Mouse (Mus musculus) neural tube, embryonic 15.5 days (tissue): Measurements from ENCODE around the gene Asf1a. TPM values are rescaled to one million over a fixed set of nuclear protein-coding genes. Genes with fewer than 3 reads are reported as not detected.

ENCODE experiments used
- ATAC-seq: fragments of 200-750 bp; cut with Nextera tagmentation; 2 replicates; pipeline ENCODE4 v1.8.0; 2017; ENCODE audit warnings: mild to moderate bottlenecking, moderate TSS enrichment, moderate library complexity; ENCODE audit not compliant: low FRiP score
- H3K27ac ChIP-seq: fragments of 300-500 bp; sonication (generic); replicated peaks from 2 replicates; pipeline ENCODE4 v1.5.1; 2015; ENCODE audit warnings: mild to moderate bottlenecking, inconsistent platforms
- H3K27me3 ChIP-seq: fragments of 300-500 bp; sonication (generic); replicated peaks from 2 replicates; pipeline ENCODE4 v1.6.1; 2015; ENCODE audit warnings: inconsistent platforms
- H3K36me3 ChIP-seq: fragments of 300-500 bp; sonication (generic); 2 replicates; pipeline ENCODE4 v1.6.1; 2015; ENCODE audit warnings: inconsistent platforms
- H3K4me1 ChIP-seq: fragments of 300-500 bp; sonication (generic); 2 replicates; pipeline ENCODE4 v1.6.1; 2015; ENCODE audit warnings: inconsistent platforms
- H3K4me2 ChIP-seq: fragments of 300-500 bp; sonication (generic); 2 replicates; pipeline ENCODE4 v1.6.1; 2015; ENCODE audit warnings: inconsistent platforms, mild to moderate bottlenecking, moderate library complexity
- H3K4me3 ChIP-seq: fragments of 300-500 bp; sonication (generic); replicated peaks from 2 replicates; pipeline ENCODE4 v1.5.1; 2015; ENCODE audit warnings: mild to moderate bottlenecking, inconsistent platforms
- H3K9ac ChIP-seq: fragments of 300-500 bp; sonication (generic); replicated peaks from 2 replicates; pipeline ENCODE4 v1.6.1; 2015; ENCODE audit warnings: mild to moderate bottlenecking, inconsistent platforms
- H3K9me3 ChIP-seq: fragments of 300-500 bp; sonication (generic); replicated peaks from 2 replicates; pipeline ENCODE4 v1.6.1; 2016; ENCODE audit warnings: inconsistent platforms
- WGBS: fragments of 180-500 bp; shearing (Covaris S2); methylation state at CpG from one replicate; pipeline ENCODE4 v1.1.7; 2015; ENCODE audit warnings: mixed read lengths; 5-methylcytosine and 5-hydroxymethylcytosine counted together
- polyA plus RNA-seq: library from polyadenylated mRNA; unstranded; fragments of >200 nt; fragmentation: Nextera tagmentation; extraction: Ambion mirVana; gene quantifications from 2 replicates; pipeline ENCODE4 v1.2.1, GENCODE M21; 2015

The Asf1a gene
- polyA plus RNA-seq: 58.6 and 68.7 TPM in 2 replicates

DNA sequence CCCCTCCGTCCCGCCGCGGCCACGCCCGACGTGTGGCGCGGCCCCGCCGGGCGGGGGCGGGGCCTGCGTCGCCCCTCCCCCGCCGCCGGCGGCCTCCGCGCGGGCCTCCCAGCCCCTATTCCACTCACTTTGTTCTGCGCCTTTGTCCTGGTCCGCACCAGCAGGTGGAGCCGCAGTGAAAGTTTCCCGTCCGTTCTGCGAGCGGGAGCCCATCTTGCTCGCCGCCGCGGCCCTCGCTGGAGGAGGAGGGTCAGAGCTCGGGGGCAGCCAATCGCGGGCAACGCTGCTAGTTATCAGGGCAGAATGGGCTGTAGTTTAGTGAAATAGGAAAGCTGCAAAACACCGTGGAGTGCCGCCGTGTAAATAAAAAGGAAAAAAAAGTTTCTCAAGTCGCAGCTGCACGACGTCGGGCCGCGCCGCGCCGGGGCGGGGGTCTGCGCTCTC lies at the start of gene Asf1a:
Gene Asf1a, plus strand, starts transcription at position 81 of the 444 bp plus-strand sequence.
- no peaks in the 10 kb centered on the region for H3K36me3 ChIP-seq
- H3K4me3 ChIP-seq: peak within 1 kb of the TSS; percentile 78
- peak within 1 kb of the TSS; percentile 99 for H3K27ac ChIP-seq
- H3K9me3 ChIP-seq: no peaks in the 10 kb centered on the region
- WGBS: under 1% methylated on average over 48 of the region's 52 CpGs
- peak; percentile 98 for ATAC-seq
- peak within 1 kb of the TSS; percentile 76 for H3K9ac ChIP-seq
- no peaks in the 10 kb centered on the region for H3K27me3 ChIP-seq
- peaks cover 37% of the 10 kb centered on the region for H3K4me1 ChIP-seq
- H3K4me2 ChIP-seq: peak within 1 kb of the TSS; percentile 65

GRCm38 (mm10) chr10:53562001-53562400 lies 34.6 kb upstream of the Asf1a start:
- H3K36me3 ChIP-seq: no peaks in the 10 kb centered on the region
- no peaks in the 10 kb centered on the region for H3K27me3 ChIP-seq
- no peak for ATAC-seq
- no peak overlapping the region for H3K4me2 ChIP-seq
- no peaks in the 10 kb centered on the region for H3K9me3 ChIP-seq
- no peak overlapping the region for H3K27ac ChIP-seq
- H3K4me1 ChIP-seq: no peaks in the 10 kb centered on the region
- no peak overlapping the region for H3K4me3 ChIP-seq
- WGBS: 95% methylated on average over 5 of the region's 5 CpGs
- no peak overlapping the region for H3K9ac ChIP-seq

DNA sequence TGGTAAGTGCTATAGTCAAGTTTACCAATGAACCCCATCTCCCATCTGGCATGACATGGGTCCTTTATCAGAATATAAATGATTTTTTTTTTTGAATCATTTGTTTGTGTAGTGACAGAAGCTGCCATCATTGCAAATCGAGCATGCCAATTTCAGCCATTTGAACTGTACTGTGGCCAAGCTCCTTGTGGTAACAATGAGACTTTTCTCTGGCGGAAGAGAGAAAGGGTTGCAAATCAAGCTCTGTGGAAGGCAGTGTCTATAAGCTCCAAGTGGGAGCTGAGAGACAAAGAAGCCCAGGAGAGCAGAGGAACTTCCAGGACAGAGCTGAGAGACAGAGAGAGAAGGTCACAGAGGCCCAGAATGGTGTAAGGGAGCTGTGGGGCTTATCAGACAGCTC lies 31.0 kb upstream of the Asf1a start:
- Histone ChIP-seq H3K27ac (no peak overlapping the region), H3K4me2 (no peak overlapping the region), H3K36me3 (no peaks in the 10 kb centered on the region), H3K9me3 (no peaks in the 10 kb centered on the region), H3K9ac (no peak overlapping the region), H3K4me1 (no peaks in the 10 kb centered on the region), H3K4me3 (no peak overlapping the region), H3K27me3 (no peaks in the 10 kb centered on the region)
- WGBS: 63% methylated on average over 2 of the region's 2 CpGs
- no peak for ATAC-seq

GRCm38 (mm10) chr10:53568531-53568930 lies 28.0 kb upstream of the Asf1a start:
- H3K27ac ChIP-seq: no peak overlapping the region
- H3K4me2 ChIP-seq: no peak overlapping the region
- no peak overlapping the region for H3K4me3 ChIP-seq
- no peaks in the 10 kb centered on the region for H3K27me3 ChIP-seq
- H3K9ac ChIP-seq: no peak overlapping the region
- H3K4me1 ChIP-seq: no peaks in the 10 kb centered on the region
- H3K9me3 ChIP-seq: no peaks in the 10 kb centered on the region
- ATAC-seq: no peak
- H3K36me3 ChIP-seq: no peaks in the 10 kb centered on the region

DNA sequence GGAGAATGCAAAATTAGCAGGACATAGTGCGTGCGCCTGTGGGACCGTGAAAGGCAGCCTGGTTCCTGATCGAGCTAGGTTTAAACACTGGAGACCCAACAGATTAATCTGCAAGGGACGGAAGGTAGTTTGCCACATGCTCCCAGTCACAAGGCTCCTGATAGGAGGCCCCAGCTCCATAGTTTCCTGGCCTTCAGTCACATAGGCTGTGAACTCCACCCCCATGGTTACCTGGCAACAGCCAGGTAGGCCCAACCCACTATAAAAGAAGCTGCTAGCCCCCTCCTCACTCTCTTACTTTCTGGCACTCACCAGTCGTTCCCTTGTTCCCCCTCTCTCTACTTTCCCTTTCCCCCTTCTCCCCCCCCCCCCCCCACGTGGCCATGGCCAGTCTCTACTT lies 16.4 kb upstream of the Asf1a start:
- H3K4me2 ChIP-seq: peak overlapping the region; percentile 62
- H3K36me3 ChIP-seq: no peaks in the 10 kb centered on the region
- H3K9ac ChIP-seq: no peak overlapping the region
- WGBS: 48% methylated on average over 7 of the region's 7 CpGs
- H3K4me3 ChIP-seq: 0 out of 2 replicates have a peak overlapping the region, but pooled peaks have one; percentile 31
- H3K4me1 ChIP-seq: 0 out of 2 replicates have a peak, but pooled peaks cover 10% of the 10 kb centered on the region
- no peaks in the 10 kb centered on the region for H3K27me3 ChIP-seq
- ATAC-seq: peak; percentile 38; the same call in 1 of the 2 replicates
- no peak overlapping the region for H3K27ac ChIP-seq
- no peaks in the 10 kb centered on the region for H3K9me3 ChIP-seq

GRCm38 (mm10) chr10:53580621-53581081 lies 15.9 kb upstream of the Asf1a start:
- Histone ChIP-seq H3K4me3 (peak overlapping the region; percentile 31), H3K27me3 (no peaks in the 10 kb centered on the region), H3K4me1 (0 out of 2 replicates have a peak, but pooled peaks cover 10% of the 10 kb centered on the region), H3K9ac (peak overlapping the region; percentile 37; the same call in 1 of the 2 replicates), H3K9me3 (no peaks in the 10 kb centered on the region), H3K27ac (peak overlapping the region; percentile 37; the same call in 1 of the 2 replicates), H3K36me3 (no peaks in the 10 kb centered on the region), H3K4me2 (peak overlapping the region; percentile 62)
- ATAC-seq: peak; percentile 84
- 30% methylated on average over 13 of the region's 14 CpGs for WGBS

GRCm38 (mm10) chr10:53581087-53581486 lies 15.5 kb upstream of the Asf1a start:
- peak; percentile 40; the same call in 1 of the 2 replicates for ATAC-seq
- Histone ChIP-seq H3K4me3 (peak overlapping the region; percentile 31), H3K9me3 (no peaks in the 10 kb centered on the region), H3K4me2 (peak overlapping the region; percentile 62), H3K4me1 (0 out of 2 replicates have a peak, but pooled peaks cover 10% of the 10 kb centered on the region), H3K27ac (no peak overlapping the region), H3K27me3 (no peaks in the 10 kb centered on the region), H3K9ac (no peak overlapping the region), H3K36me3 (no peaks in the 10 kb centered on the region)
- 45% methylated on average over 9 of the region's 12 CpGs for WGBS

- Histone ChIP-seq H3K4me1 (0 out of 2 replicates have a peak, but pooled peaks cover 3% of the 10 kb centered on the region), H3K27me3 (no peaks in the 10 kb centered on the region), H3K9ac (no peak overlapping the region), H3K4me3 (no peak overlapping the region), H3K36me3 (no peaks in the 10 kb centered on the region), H3K9me3 (no peaks in the 10 kb centered on the region), H3K27ac (no peak overlapping the region), H3K4me2 (no peak overlapping the region)
- 21% methylated on average over 3 of the region's 3 CpGs for WGBS
- ATAC-seq: no peak
Observed at GRCm38 (mm10) chr10:53585777-53586176, 10.8 kb upstream of the Asf1a start.

DNA sequence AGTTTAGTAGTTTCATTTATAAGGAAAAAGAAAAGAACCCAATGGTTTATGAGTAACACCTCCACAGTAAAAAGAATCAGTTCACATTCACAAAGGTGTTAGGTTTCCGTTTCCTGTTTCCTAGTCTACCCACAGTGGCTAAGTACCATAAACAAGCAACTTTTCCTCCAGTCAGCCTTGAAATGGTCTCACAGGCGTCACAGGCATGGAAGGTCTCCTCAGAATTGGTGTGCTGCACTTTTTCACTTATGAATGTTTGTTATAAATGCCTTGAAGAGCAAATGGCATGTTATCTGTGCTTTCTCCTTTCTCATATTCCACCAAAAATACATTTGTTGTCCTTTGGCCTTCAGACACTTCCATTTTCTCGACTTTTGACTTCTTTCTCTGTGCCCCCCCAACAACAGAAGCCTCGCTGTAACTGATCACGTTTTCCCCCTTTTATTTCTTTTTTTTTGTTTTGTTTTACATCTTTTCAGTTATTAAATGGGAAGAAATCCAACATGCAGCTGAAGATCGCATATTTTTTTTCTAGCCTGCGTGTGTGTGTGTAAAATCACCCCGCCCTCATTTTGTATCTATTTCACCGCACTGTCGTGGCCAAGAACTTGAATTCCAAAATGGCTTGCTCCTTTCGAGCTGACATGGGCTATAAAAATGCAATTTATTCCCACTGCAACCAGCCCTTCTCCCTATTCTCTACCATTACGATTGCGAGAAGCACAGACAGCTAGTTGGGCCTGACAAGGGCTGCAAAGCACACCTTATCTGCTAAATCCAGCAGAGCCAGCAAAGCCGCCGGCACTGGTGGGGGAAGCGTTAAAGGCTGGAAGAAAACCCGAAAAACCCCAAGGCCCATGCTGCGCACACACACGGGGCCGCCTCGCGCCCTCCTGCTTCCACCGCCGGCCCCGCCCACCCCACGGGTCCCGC lies 547 bp upstream of the Asf1a start:
- Histone ChIP-seq H3K27me3 (no peaks in the 10 kb centered on the region), H3K4me3 (peak overlapping the region; percentile 78), H3K4me1 (peaks cover 34% of the 10 kb centered on the region), H3K4me2 (peak overlapping the region; percentile 65), H3K9me3 (no peaks in the 10 kb centered on the region), H3K36me3 (no peaks in the 10 kb centered on the region), H3K27ac (peak overlapping the region; percentile 99), H3K9ac (peak overlapping the region; percentile 74)
- ATAC-seq: no peak
- 5% methylated on average over 27 of the region's 27 CpGs for WGBS

- peak overlapping the region; percentile 76 for H3K9ac ChIP-seq
- WGBS: under 1% methylated on average over 85 of the region's 99 CpGs
- H3K36me3 ChIP-seq: peaks cover 1% of the 10 kb centered on the region; the same call in 1 of the 2 replicates
- H3K27ac ChIP-seq: peak overlapping the region; percentile 90
- peak; percentile 37 for ATAC-seq
- no peaks in the 10 kb centered on the region for H3K9me3 ChIP-seq
- peak overlapping the region; percentile 65 for H3K4me2 ChIP-seq
- H3K27me3 ChIP-seq: no peaks in the 10 kb centered on the region
- H3K4me3 ChIP-seq: peak overlapping the region; percentile 78
- peaks cover 37% of the 10 kb centered on the region for H3K4me1 ChIP-seq
Observed at GRCm38 (mm10) chr10:53597121-53597881, 744 bp downstream of the Asf1a start.

- no peaks in the 10 kb centered on the region for H3K9me3 ChIP-seq
- peak overlapping the region; percentile 17 for H3K4me3 ChIP-seq
- H3K4me2 ChIP-seq: peak overlapping the region; percentile 39
- H3K9ac ChIP-seq: no peak overlapping the region
- peaks cover 8% of the 10 kb centered on the region; the same call in 1 of the 2 replicates for H3K36me3 ChIP-seq
- ATAC-seq: no peak
- H3K4me1 ChIP-seq: peaks cover 37% of the 10 kb centered on the region
- no peaks in the 10 kb centered on the region for H3K27me3 ChIP-seq
- WGBS: 56% methylated on average over 5 of the region's 5 CpGs
- H3K27ac ChIP-seq: no peak overlapping the region
Observed at GRCm38 (mm10) chr10:53598821-53599220, 2.3 kb downstream of the Asf1a start.
